Mouse (Mus musculus): Measurements from ENCODE around the gene Nlgn2.
"Not testable (repeated sequence)": the region's sequence is repeated elsewhere in the genome, so short reads cannot be mapped to it uniquely, and the experiment has no call there.

DNA sequence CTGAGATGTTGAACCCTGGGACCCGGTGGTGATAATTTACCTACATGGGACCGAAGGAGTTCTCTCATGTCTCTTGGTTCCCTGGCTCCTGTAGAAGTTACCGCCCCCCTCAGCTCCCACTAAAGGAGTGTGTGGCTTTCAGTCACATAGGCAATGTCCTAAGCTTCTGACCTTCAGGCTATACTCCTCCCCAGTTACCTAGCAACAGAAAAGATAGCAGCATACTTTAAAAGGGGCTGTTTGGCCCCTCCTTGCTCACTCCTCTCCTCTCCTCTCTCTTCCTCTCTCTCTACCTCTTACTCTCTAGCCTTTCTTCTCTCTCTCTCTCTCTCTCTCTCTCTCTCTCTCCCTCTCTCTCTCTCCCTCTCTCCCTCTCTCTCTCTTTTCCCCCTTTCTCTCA, 26.1 kb upstream of the Nlgn2 start:
- not testable (repeated sequence) for TF ChIP-seq GATA1 (IDR thresholded peaks at IDR 0.05; ENCODE audit: borderline replicate concordance, low read length); FLI1 (IDR thresholded peaks at IDR 0.05; ENCODE audit: low read length)
